Mouse (Mus musculus) retina, adult 2 months (tissue): Measurements from ENCODE around the gene Gpr12.
"Not testable (repeated sequence)": the region's sequence is repeated elsewhere in the genome, so short reads cannot be mapped to it uniquely, and the experiment has no call there.

ENCODE experiments used
- DNase-seq: peaks from one replicate; pipeline ENCODE4 v3.0.0-alpha.2; 2012; ENCODE audit warnings: low read depth, low spot score

Gpr12 gene

DNA sequence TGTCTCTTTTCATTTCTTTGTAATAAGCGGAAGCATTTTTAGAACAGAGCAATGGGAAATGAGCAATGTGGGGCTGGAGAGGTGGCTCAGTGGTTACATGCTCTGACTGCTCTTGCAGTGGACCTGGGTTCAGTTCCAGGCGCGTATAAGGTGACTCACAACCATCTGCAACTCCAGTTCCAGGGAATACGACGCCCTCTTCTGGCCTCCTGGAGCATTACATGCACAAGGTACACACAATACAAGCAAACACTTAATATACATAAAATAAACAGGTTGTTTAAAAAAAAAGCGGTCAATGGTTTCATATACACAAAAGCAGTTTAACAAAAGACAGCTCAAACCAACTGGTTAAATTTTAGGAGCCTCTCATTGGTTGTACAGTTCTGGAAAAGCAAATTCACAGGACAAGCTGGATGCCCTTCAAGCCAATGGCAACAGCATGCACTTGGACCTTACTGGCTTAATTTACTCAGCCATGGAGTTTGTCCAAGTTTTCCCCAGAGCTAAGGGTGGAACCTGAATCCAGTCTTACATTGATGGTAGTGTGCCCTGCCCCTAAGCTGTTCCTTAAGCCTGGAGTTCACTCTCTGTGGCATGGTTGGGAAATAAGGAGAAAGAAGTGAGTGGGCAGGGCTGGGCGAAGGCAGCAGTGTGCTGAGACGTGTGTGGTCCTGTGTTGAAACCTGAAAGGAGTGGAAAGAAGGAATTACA lies 1.5 kb upstream of the Gpr12 start:
- no peak for DNase-seq

DNA sequence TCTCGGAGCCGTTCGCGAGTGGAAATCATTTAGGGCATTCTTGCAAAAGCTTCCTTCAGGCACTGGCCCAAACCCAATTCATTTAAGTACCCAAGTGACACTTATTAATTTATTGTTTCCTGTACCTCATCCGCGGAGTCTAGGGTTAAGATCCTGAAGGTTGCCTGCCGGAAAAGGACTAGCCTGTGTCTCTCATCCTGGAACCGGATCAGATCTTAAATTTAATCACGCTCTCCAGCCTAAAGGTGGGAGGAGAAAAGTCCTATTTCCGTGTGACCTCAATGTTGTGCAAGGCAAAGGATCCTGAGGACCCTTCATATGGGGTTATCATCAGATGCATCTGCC lies 240 bp upstream of the Gpr12 start:
- DNase-seq = no peak

DNA sequence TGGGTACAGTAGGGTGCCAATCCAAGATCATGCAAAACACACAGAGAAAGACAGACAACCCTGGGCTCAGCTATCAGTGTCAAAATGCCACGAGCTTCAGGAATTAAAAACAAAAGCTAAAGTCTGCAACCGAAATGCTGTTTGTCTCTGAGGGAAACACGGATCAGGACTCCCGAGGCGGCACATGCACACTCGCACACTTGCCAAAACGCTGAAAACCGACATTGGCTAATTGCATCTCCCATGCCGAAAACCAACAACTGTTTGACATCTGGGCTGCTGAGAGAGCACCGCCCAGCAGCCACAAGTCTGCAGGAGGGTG lies 922 bp downstream of the Gpr12 start:
- no peak for DNase-seq

DNA sequence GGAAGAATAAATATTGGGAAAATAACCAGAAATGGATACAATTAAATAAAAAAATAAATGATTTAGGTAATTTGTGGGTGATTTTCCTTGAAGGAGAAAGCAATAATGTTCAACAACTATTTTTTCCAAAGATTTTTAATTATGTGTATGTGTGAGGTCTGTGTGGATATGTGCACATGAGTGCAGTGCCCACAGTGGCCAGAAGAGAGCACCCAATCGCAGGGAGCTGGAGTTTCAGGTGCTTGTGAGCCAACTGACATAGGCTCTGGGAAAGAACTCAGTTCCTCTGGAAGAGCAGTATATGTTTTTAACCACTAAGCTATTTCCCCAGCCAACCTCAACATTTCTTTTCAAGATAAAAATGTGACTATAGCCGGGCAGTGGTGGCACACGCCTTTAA lies 8.4 kb downstream of the Gpr12 start:
- no peak for DNase-seq

DNA sequence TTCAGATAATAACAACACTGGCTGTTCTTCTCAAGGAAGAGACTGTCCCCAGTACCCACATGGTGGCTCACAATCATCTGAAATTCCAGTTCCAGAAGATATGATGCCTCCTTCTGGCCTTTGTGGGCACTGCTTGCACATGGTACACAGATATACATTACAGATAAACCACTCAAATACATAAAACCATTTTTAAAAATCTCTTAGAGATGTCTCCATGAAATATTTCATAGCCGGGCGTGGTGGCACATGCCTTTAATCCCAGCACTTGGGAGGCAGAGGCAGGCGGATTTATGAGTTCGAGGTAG lies 12.3 kb downstream of the Gpr12 start:
- not testable (repeated sequence) for DNase-seq

DNA sequence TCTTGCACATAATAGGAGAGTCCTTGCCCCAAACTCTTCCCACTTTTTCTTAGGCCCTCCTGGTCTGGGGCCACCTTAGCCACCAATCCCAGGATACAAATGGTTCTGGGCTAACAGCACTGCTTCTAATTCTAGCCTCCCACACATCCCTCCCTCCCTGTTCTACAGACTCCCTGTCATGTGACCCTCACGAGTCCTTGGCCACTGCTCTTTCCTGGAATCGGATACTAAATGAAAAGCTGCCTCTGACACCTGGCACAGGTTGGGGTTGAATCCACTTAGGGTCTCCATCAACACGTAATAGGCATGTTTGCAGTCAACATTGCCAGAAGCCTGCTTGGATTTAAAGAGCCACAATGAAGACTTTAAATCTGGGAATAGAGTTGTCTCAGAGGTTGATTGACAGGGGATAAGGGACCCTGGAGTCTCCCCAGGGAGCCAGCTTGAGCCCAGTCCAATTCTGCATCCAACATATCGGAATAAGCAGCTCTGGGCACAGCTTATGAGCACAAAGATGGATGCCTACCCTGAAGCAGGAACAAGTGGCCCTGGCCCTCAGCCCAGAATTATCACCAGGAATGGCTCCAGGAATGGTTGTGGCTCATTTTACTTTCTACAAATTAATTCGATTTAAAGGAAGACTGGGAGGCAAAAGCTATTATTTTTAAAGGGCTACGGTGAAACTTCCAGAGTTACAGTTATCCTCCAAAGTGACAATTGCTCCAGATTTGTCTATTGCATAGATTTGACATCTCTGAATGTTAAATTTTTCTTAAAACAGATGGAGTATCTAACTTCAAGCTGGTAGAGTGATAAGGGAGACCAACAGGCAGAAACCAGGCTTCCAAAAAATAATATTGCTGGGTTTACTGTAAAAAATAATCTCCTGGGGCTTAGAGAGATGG lies 13.0 kb downstream of the Gpr12 start:
- not testable (repeated sequence) for DNase-seq

DNA sequence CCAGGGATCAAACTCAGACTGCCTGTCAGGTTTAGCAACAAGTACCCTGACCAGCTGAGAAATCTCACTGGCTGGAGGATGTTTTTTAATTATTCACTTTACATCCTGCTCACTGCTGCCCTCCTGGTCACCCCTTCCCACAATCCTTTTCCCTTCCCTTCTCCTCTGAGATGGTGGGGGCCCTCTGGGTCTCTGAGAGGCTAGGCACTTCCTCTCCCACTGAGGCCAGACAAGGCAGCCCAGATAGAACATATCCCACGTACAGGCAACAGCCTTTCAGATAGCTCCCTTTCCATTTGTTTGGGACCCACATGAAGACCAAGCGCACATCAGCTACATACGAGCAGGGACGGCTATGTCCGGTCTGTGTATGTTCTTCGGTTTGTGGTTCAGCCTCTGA lies 14.9 kb downstream of the Gpr12 start:
- DNase-seq = not testable (repeated sequence)

DNA sequence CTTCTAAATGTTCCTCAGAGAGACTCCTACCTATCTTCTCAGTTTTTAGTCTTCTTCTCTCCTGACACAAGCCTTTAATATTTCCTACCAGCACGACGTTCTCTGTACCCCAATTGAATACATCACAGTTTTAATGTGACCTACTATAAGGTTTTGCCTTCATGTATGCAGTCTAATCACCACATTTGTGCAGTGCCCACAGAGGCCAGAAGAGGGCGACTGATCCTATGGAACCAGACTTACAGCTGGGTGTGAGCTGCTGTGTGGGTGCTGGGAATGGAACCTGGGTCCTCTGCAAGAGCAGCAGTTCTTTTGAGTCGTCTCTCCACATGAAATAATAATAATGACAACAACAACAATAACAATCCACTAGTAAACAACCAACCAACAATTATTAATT lies 18.0 kb downstream of the Gpr12 start:
- no peak for DNase-seq

DNA sequence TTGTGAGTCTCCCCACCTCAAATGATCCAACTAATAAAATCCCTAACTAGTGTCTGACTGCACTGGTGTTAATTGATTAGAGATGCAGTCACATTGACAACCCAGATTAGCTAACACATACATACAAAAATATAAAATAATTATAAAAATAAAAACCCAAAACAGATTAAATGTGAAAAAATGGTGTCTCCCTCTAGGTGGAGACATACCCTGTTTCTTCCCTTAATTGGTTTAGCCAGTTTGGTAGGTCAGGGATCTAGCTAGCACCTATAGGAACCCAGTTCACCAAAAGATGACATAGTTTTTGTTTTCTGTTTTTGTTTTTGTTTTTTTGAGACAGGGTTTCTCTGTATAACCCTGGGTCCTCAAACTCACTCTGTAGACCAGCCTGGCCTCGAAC lies 20.8 kb downstream of the Gpr12 start:
- DNase-seq = no peak

DNA sequence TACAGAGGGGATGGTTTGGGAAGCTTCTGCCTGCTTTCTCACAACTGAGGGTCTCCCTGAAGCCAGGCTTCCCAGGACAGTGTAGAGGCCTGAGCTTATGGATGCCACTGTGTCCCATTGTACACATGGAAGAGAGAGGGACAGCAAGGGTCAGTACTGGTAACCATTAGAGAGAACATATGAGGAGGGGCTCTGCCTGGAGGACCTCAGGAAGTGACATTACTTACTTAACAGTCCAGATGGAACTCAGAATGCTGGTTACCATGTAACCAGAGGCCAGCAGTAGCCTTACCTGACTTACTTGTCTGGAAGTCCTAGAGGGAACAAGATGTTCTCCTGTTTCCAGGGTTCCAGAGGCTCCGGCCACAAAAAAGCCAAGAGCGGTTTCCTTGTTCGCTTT lies 29.2 kb downstream of the Gpr12 start, which contains the start of gene Gm3415:
TSS of gene Gm3415 (plus strand) at position 301 of the 400 bp plus-strand sequence.
- not testable (repeated sequence) for DNase-seq

DNA sequence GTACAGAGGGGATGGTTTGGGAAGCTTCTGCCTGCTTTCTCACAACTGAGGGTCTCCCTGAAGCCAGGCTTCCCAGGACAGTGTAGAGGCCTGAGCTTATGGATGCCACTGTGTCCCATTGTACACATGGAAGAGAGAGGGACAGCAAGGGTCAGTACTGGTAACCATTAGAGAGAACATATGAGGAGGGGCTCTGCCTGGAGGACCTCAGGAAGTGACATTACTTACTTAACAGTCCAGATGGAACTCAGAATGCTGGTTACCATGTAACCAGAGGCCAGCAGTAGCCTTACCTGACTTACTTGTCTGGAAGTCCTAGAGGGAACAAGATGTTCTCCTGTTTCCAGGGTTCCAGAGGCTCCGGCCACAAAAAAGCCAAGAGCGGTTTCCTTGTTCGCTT lies 47.7 kb downstream of the Gpr12 start, which contains the start of gene Gm3409:
TSS of gene Gm3409 (plus strand) at position 301 of the 400 bp plus-strand sequence.
- DNase-seq = not testable (repeated sequence)
